Mouse (Mus musculus) liver, postnatal 0 days (tissue): ENCODE measurements around the gene Derl3.

Experiments used
- CTCF ChIP-seq: sonication (generic); IDR thresholded peaks from 2 replicates; pipeline ENCODE4 v1.5.1; 2016; ENCODE audit warnings: antibody characterized with exemption, low read depth
- EP300 ChIP-seq: IDR thresholded peaks from 2 replicates; pipeline ENCODE4 v1.6.1; 2016; ENCODE audit warnings: antibody characterized with exemption, low read depth, mild to moderate bottlenecking

GRCm38 (mm10) chr10:75919026-75919425, 25.8 kb downstream of the Derl3 start:
- TF ChIP-seq CTCF = no peak
- TF ChIP-seq EP300 = no peak
